Mouse (Mus musculus) cerebellum, adult 2 months (tissue): ENCODE results near the gene Commd1. TPM values are rescaled to one million over a fixed set of nuclear protein-coding genes. Genes with fewer than 3 reads are reported as not detected.

Source experiments
- DNase-seq, 2 experiments: peaks; one replicate each; pipeline ENCODE4 v3.0.0; 2021
- H3K27ac ChIP-seq: fragments of 200-500 bp; 2 replicates; pipeline ENCODE4 v1.5.1; 2012; ENCODE audit warnings: low read length, control low read depth, inconsistent platforms; ENCODE audit not compliant: insufficient read depth
- H3K27me3 ChIP-seq: fragments of 200-500 bp; 2 replicates; pipeline ENCODE4 v1.6.1; 2012; ENCODE audit warnings: inconsistent platforms, mild to moderate bottlenecking, low read length, moderate library complexity; ENCODE audit not compliant: control insufficient read depth, insufficient read depth
- H3K4me1 ChIP-seq: fragments of 200-500 bp; 2 replicates; pipeline ENCODE4 v1.6.1; 2011; ENCODE audit warnings: low read length; ENCODE audit not compliant: control insufficient read depth, insufficient read depth
- H3K4me3 ChIP-seq: fragments of 200-500 bp; replicated peaks from 2 replicates; pipeline ENCODE3; 2011; ENCODE audit warnings: mild to moderate bottlenecking, low read depth, low read length, control low read depth; ENCODE audit not compliant: insufficient read depth
- CTCF ChIP-seq: fragments of 200-500 bp; IDR thresholded peaks from 2 replicates; pipeline ENCODE4 v1.5.1; 2011; ENCODE audit warnings: low read depth, mild to moderate bottlenecking, control low read depth, low read length, moderate library complexity, borderline replicate concordance; ENCODE audit not compliant: insufficient read depth
- POLR2A ChIP-seq: fragments of 200-500 bp; IDR thresholded peaks from 2 replicates; pipeline ENCODE4 v1.6.1; 2011; ENCODE audit warnings: low read length, control low read depth, borderline replicate concordance; ENCODE audit not compliant: insufficient read depth
- WGBS: fragments of 180-500 bp; shearing (Covaris S2); methylation state at CpG from one replicate; pipeline ENCODE4 v1.1.7; 2018; 5-methylcytosine and 5-hydroxymethylcytosine counted together
- polyA plus RNA-seq: library from polyadenylated mRNA; depleted of rRNA; stranded (reverse); fragments of >200 nt; gene quantifications from 2 replicates; pipeline ENCODE4 v1.2.3, GENCODE M21; 2012

The Commd1 gene
- polyA plus RNA-seq, 1 experiment: 49.1 TPM

- no peaks in the 10 kb centered on the region for H3K4me1 ChIP-seq
- no peak overlapping the region for H3K4me3 ChIP-seq
- no peak overlapping the region; the same call in 1 of the 2 replicates for H3K27ac ChIP-seq
- TF ChIP-seq POLR2A (no peak), CTCF (no peak)
- no peaks in the 10 kb centered on the region; the same call in none of the 2 replicates for H3K27me3 ChIP-seq
- DNase-seq: no peak
- WGBS: 82% methylated on average over 3 of the region's 3 CpGs
Observed at GRCm38 (mm10) chr11:22880383-22881172, 101.6 kb downstream of the Commd1 start.

DNA sequence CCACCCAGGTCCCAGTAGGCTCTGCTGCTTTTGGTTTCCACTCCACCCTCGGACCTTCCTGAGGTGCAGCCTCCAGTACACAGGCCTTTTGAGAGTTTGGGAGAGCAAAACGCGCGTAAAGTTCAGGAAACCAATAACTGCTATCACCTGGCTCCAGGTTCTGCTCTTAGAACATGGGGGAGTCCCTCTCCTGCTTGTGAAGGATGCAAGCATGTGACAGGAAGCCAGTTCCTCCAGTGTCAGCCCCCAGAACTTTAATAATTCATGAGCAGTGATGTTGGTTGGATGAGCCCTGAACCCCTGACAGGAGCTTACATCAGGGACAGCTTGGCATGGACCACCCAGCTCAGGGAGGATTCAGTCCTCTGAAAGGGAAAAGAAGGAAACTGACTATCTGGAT is 102.5 kb downstream of the Commd1 start:
- no peaks in the 10 kb centered on the region; the same call in none of the 2 replicates for H3K27me3 ChIP-seq
- TF ChIP-seq POLR2A (no peak), CTCF (no peak)
- DNase-seq: no peak
- 95% methylated on average over 4 of the region's 4 CpGs for WGBS
- H3K27ac ChIP-seq: no peak overlapping the region
- H3K4me1 ChIP-seq: no peaks in the 10 kb centered on the region
- no peak overlapping the region for H3K4me3 ChIP-seq

- TF ChIP-seq CTCF (no peak), POLR2A (no peak)
- DNase-seq: no peak
- WGBS: 94% methylated on average over 3 of the region's 3 CpGs
- no peak overlapping the region for H3K27ac ChIP-seq
- H3K27me3 ChIP-seq: peaks cover 1% of the 10 kb centered on the region; the same call in 1 of the 2 replicates
- H3K4me3 ChIP-seq: no peak overlapping the region
- peaks cover 8% of the 10 kb centered on the region for H3K4me1 ChIP-seq
Observed at GRCm38 (mm10) chr11:22876680-22877330, 105.4 kb downstream of the Commd1 start.

GRCm38 (mm10) chr11:22875279-22875678 is 106.9 kb downstream of the Commd1 start:
- 82% methylated on average over 4 of the region's 4 CpGs for WGBS
- peaks cover 8% of the 10 kb centered on the region for H3K4me1 ChIP-seq
- TF ChIP-seq CTCF (no peak), POLR2A (no peak)
- DNase-seq: no peak
- H3K27ac ChIP-seq: no peak overlapping the region
- H3K4me3 ChIP-seq: no peak overlapping the region
- H3K27me3 ChIP-seq: peaks cover 1% of the 10 kb centered on the region; the same call in 1 of the 2 replicates

- WGBS: 92% methylated on average over 6 of the region's 6 CpGs
- no peak overlapping the region for H3K4me3 ChIP-seq
- no peak for TF ChIP-seq POLR2A
- no peak for TF ChIP-seq CTCF
- peaks cover 1% of the 10 kb centered on the region; the same call in 1 of the 2 replicates for H3K27me3 ChIP-seq
- H3K27ac ChIP-seq: no peak overlapping the region
- peaks cover 8% of the 10 kb centered on the region for H3K4me1 ChIP-seq
- DNase-seq: no peak
Observed at GRCm38 (mm10) chr11:22874747-22875146, 107.4 kb downstream of the Commd1 start.

GRCm38 (mm10) chr11:22873383-22873782 is 108.8 kb downstream of the Commd1 start:
- Histone ChIP-seq H3K27me3 (peaks cover 5% of the 10 kb centered on the region; the same call in 1 of the 2 replicates), H3K27ac (no peak overlapping the region), H3K4me3 (no peak overlapping the region), H3K4me1 (peaks cover 8% of the 10 kb centered on the region)
- 2% methylated on average over 4 of the region's 4 CpGs for WGBS
- DNase-seq: peak; percentile 34 to 45
- no peak for TF ChIP-seq CTCF
- TF ChIP-seq POLR2A: no peak

DNA sequence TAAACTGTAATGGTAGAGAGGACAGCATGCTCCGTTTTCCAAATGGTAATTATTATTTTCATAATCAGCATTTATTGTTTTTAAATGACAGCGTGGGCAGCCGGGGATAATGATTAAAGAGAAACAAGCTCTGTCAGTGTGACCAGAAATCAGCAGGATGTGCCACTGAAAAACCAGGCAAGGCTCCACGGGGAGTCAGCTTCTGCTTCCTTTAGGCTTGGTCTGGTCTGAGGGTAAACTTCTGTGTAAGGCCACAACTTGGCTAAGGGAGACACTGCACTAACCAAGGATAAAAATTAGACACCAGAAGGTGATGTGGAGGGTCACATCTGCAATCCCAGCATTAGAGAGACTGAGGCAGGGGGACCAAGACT is 109.9 kb downstream of the Commd1 start:
- 61% methylated on average over 4 of the region's 4 CpGs for WGBS

More for the DNA sequence above, 109.9 kb downstream of the Commd1 start:
- Histone ChIP-seq H3K27me3 (peaks cover 6% of the 10 kb centered on the region; the same call in 1 of the 2 replicates), H3K27ac (no peak overlapping the region), H3K4me3 (no peak overlapping the region), H3K4me1 (peaks cover 8% of the 10 kb centered on the region)
- no peak for TF ChIP-seq POLR2A
- no peak for TF ChIP-seq CTCF
- no peak for DNase-seq
